7 mouse cellular contexts compared by ENCODE assay signal in the genomic region with DNA sequence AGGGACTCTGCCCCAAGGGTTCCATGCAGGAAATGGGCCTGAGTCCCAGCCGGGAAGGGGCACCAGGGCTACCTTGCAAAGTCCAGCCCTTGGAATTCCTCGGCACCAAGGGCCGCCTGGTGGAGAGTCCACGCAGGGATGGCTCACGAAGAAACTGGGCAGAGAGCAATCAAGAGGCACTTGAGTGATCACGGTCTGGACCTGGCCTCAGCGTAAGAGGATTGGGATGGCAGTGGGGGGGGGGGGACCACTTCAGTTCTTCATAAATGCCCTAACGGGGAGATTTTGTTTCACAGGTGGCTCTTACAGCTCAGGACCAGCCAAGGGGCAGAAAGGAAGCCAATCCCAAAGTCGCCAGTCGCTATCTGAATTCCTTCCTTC. TPM values are rescaled to one million over a fixed set of nuclear protein-coding genes. Genes with fewer than 3 reads are reported as not detected.
A peak's percentile ranks its signal among the peaks of the same experiment; 100 is the strongest.
DNase-seq lines count a peak whose midpoint lies in the region; ATAC-seq and TF ChIP-seq lines count a peak whose summit lies in the region.

No protein-coding gene starts in this region.

- no peak overlapping the region for H3K4me3 ChIP-seq in embryonic facial prominence, embryonic 11.5 days (ENCODE audit: low read depth, low read length)

- peaks cover 13% of the 10 kb centered on the region for H3K4me1 ChIP-seq in embryonic facial prominence, embryonic 11.5 days (ENCODE audit: control insufficient read depth, insufficient read depth, low read length)

- WGBS in embryonic facial prominence, embryonic 11.5 days = 5% methylated on average over 10 of the region's 10 CpGs

- H3K9me3 ChIP-seq in embryonic facial prominence, embryonic 11.5 days (replicated peaks; ENCODE audit: control insufficient read depth, low read length) = no peaks in the 10 kb centered on the region

- no peaks in the 10 kb centered on the region for H3K27me3 ChIP-seq in embryonic facial prominence, embryonic 11.5 days (ENCODE audit: control insufficient read depth, insufficient read depth, low read length)

- peak; percentile 25; the same call in 1 of the 2 replicates for TF ChIP-seq CTCF in brain, embryonic 14.5 days (IDR thresholded peaks at IDR 0.05; ENCODE audit: borderline replicate concordance, extremely low read depth, insufficient read depth, insufficient read length)

- intact Hi-C loops in gastrocnemius, postnatal 36 days (cut with DNase I) = loop anchor here (5.0 kb wide), 1 partner anchor 38 kb away; no protein-coding TSS in a partner anchor

- no peaks in the 10 kb centered on the region for H3K36me3 ChIP-seq in embryonic facial prominence, embryonic 11.5 days (replicated peaks; ENCODE audit: control insufficient read depth, insufficient read depth, low read depth, low read length)

- DNase-seq in brain, embryonic 14.5 days (ENCODE audit: low read depth) = no peak
- DNase-seq in embryonic facial prominence, embryonic 11.5 days (ENCODE audit: low spot score) = peak; percentile 27
- peak; percentile 64 for DNase-seq in kidney, adult 18-20 months
- DNase-seq in lung, postnatal 4 days = peak; percentile 33 to 50
- no peak for DNase-seq in spleen, postnatal 36 days (ENCODE audit: low spot score in 2 of 2)
- no peak for DNase-seq in gastrocnemius, postnatal 36 days

- ATAC-seq in embryonic facial prominence, embryonic 11.5 days (replicated peaks; ENCODE audit: insufficient number of reproducible peaks, low FRiP score, low TSS enrichment, low read depth) = peak; percentile 5; the same call in 1 of the 2 replicates
- ATAC-seq in megakaryocyte-erythroid progenitor cell, adult 5-6 weeks (replicated peaks; ENCODE audit: low FRiP score, low TSS enrichment, poor library complexity, severe bottlenecking) = no peak

- no peak for TF ChIP-seq POLR2A in brain, embryonic 14.5 days (IDR thresholded peaks at IDR 0.05; ENCODE audit: borderline replicate concordance, extremely low read depth, insufficient read depth, insufficient read length, poor library complexity, severe bottlenecking)

- H3K4me2 ChIP-seq in embryonic facial prominence, embryonic 11.5 days (ENCODE audit: low read depth, low read length) = peak overlapping the region; percentile 23

- H3K9ac ChIP-seq in embryonic facial prominence, embryonic 11.5 days (replicated peaks; ENCODE audit: low read length) = peak overlapping the region; percentile 50

- peak overlapping the region; percentile 87 for H3K27ac ChIP-seq in embryonic facial prominence, embryonic 11.5 days (replicated peaks; ENCODE audit: low read depth, low read length)

RNA-seq across cellular contexts. Expression of gene Arhgef10l, which starts 41.7 kb away (rescaled TPM):
- polyA plus RNA-seq in brain, embryonic 14.5 days (2012; rRNA removed) = 43.4 and 45.9 TPM in 2 replicates
- polyA plus RNA-seq in embryonic facial prominence, embryonic 11.5 days (2014; fragmentation: Nextera tagmentation; extraction: Ambion mirVana) = 8.7 and 10.5 TPM in 2 replicates
- 10 to 100 TPM; 39.0 to 49.9 TPM for total RNA-seq in gastrocnemius, postnatal 36 days (2021)
- total RNA-seq in megakaryocyte-erythroid progenitor cell, adult 5-6 weeks (2014; fragmentation: Nextera tagmentation) = 0.07 TPM in 1 of 2 replicates, not detected in the other
- total RNA-seq in megakaryocyte-erythroid progenitor cell, adult 5-6 weeks (2017) = not detected in 2 replicates

Comparison
In these comparisons a context has a peak if more than half of its experiments do, and no peak if none do; other contexts are left out.
1. DNase-seq: peak in embryonic facial prominence, embryonic 11.5 days (single experiment), kidney, adult 18-20 months (single experiment) and lung, postnatal 4 days (2 of 2); none in brain, embryonic 14.5 days (single experiment), spleen, postnatal 36 days (0 of 2) and gastrocnemius, postnatal 36 days (0 of 2).
2. RNA of gene Arhgef10l, which starts 41.7 kb away (total RNA-seq): 39.0 to 49.9 TPM in gastrocnemius, postnatal 36 days; 0.07 TPM in megakaryocyte-erythroid progenitor cell, adult 5-6 weeks; every median in the first group is over 10 times any median in the second.